Mouse (Mus musculus) small intestine, adult 2 months (tissue): ENCODE data around the gene Entpd3.

Source experiments
- CTCF ChIP-seq: fragments of 200-500 bp; IDR thresholded peaks from 2 replicates; pipeline ENCODE4 v1.5.1; 2012; ENCODE audit warnings: low read depth, mild to moderate bottlenecking, control low read depth, inconsistent platforms, low read length, moderate library complexity, mixed read lengths; ENCODE audit not compliant: insufficient replicate concordance, insufficient read length; ENCODE audit errors: extremely low read depth
- POLR2A ChIP-seq: fragments of 200-500 bp; IDR thresholded peaks from 2 replicates; pipeline ENCODE4 v1.6.1; 2012; ENCODE audit warnings: low read depth, mild to moderate bottlenecking, control low read depth, inconsistent platforms, low read length, moderate library complexity

GRCm38 (mm10) chr9:120516720-120517119, 22.9 kb upstream of the Entpd3 start:
- TF ChIP-seq POLR2A (no peak), CTCF (no peak)
